Mouse (Mus musculus) spleen, adult 10 weeks (tissue): ENCODE measurements around the gene Panx3. TPM values are rescaled to one million over a fixed set of nuclear protein-coding genes. Genes with fewer than 3 reads are reported as not detected.

Experiments used
- polyA plus RNA-seq: library from polyadenylated mRNA; stranded (reverse); fragments of 350-450 nt; fragmentation: Illumina TruSeq; extraction: RNeasy Lipid Tissue Mini Kit (QIAGEN cat#74804); gene quantifications from one replicate; pipeline ENCODE4 v1.2.3, GENCODE M21; 2015; ENCODE audit warnings: low replicate concordance; ENCODE audit not compliant: insufficient read depth

The Panx3 gene
- polyA plus RNA-seq, result not detected

DNA sequence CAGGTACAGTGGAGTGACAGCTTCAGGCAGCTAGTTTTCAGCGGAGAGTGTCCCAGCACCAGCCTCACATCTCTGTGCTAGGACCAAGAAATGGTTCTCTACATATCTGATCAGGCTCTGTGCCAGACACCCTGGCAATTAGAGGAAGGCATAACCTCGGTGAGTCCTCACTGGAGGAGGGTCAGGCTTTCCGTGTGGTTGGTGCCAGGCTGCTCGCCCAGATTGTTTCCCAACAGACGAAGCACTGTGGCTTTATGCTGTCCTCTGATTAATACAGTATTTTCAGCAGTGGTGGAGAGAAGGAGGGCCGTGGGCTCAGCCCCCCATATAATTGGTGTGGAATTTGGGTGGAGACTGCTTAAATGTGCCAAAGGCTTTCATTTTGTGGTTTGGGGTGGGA is at the start of gene Panx3:
Panx3 (minus strand) TSS at position 121 of the 400 bp plus-strand sequence.

DNA sequence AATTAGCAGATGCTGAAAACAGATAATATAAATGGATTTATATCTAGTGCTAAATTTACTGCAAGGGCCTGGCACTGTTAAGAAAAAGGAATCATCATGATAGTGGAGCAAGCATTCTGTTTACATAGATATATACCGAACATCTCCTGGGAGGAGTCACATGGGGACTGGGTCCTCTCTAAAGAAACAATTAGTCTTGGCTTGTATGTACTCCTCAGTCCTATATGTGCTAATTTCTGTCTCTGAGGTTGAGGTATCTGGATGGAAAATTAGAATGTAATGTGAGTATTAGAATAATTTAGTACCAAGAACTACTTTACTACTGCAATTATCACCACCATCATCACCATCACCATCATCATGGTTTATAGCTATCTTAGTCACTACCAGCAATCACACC is 47.1 kb upstream of the Panx3 start, which contains the start of gene Olfr160:
Olfr160 (minus strand) TSS at position 101 of the 400 bp plus-strand sequence.

DNA sequence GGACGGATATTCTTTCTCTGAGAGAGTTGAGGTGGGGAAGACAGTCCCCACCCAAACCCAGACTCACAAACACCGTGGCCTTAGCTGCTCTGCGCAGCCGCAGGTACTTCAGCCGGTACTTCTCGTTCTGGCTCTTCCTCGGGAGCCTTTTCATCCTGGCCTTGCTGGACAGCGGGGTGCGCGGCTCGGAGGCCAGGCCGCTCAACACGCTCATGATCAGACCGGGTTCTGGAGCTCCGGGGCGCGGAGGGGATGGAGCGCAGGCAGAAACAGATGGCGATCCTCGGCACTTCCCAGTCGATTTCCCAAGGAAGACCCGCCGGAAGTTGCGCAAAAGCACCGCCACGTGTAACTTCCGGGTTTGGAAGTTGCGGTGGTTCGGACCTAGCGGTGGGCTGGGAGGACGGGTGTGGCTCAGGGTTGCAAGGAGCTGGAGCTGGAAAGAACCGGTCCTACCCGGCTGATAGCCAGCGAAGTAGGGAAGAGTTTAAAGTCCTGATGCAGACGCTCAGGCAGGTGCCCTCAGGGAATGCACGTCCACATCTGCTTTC is 12.0 kb downstream of the Panx3 start, which contains the start of gene Tbrg1:
Tbrg1 (minus strand) TSS at position 382 of the 551 bp plus-strand sequence.

DNA sequence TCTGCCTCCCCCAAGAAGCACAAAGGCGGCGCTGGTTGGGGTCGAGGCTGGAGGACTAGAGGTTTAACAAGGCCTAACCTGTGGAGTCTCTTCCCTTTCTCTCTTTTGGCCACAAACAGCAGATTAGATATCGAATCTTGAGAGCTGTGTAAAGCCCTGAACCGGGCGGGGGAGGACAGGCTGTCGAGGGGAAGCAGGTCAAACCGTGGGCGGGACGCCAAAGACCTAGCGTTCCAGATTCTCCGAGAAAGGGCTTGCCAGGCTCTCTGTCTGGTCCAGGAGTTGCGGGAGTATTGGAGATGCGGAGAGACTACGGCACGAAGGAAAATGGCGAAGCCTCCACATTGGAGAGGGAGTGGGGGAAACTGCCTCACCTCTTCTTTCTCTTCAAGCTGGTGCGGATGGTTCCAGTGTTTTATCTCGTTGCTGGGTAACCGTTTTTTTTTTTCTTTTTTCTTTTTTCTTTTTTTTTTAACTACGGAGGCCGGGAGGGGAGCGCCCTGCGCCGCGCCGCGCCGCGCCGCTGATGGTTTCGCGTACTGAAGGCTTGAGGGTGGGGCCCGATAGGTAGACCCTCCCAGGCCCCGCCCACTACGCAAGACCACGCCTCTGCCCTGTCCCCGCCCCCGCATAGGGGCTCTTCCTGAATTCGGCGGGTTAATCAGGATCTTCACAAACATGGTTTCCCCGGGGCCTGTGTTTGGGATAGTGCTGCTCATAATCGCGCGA is 55.7 kb downstream of the Panx3 start, which contains the start of gene Spa17:
Spa17 (minus strand) TSS at position 541 of the 729 bp plus-strand sequence.

Other genes with a start within 250 kb of the Panx3 start
- gene Robo3, start 236.0 kb downstream of the Panx3 start, polyA plus RNA-seq, result not detected
- 82.8 TPM for gene Msantd2, start 179.9 kb downstream of the Panx3 start, polyA plus RNA-seq
- gene Esam, start 141.2 kb downstream of the Panx3 start, polyA plus RNA-seq, result 20.3 TPM
- gene Vsig2, start 130.0 kb downstream of the Panx3 start, polyA plus RNA-seq, result 4.5 TPM
- gene Nrgn, start 116.3 kb downstream of the Panx3 start, polyA plus RNA-seq, result 2.5 TPM
- gene Siae, start 113.5 kb downstream of the Panx3 start, polyA plus RNA-seq, result 18.9 TPM
- gene Spa17, start 55.5 kb downstream of the Panx3 start, polyA plus RNA-seq, result 3.2 TPM
- 72.9 TPM for gene Tbrg1, start 11.9 kb downstream of the Panx3 start, polyA plus RNA-seq
- gene Olfr160, start 47.0 kb upstream of the Panx3 start, polyA plus RNA-seq, result not detected
- not detected for gene Olfr874, start 75.9 kb upstream of the Panx3 start, polyA plus RNA-seq
- gene Olfr875, start 102.6 kb upstream of the Panx3 start, polyA plus RNA-seq, result not detected
- gene Olfr876, start 133.8 kb upstream of the Panx3 start, polyA plus RNA-seq, result not detected
- not detected for gene Olfr877, start 185.0 kb upstream of the Panx3 start, polyA plus RNA-seq
- not detected for gene Olfr145, start 227.5 kb upstream of the Panx3 start, polyA plus RNA-seq
- gene Olfr878, start 248.6 kb upstream of the Panx3 start, polyA plus RNA-seq, result not detected